Mouse (Mus musculus) neural tube, embryonic 14.5 days (tissue): ENCODE measurements around the gene Clta. TPM values are rescaled to one million over a fixed set of nuclear protein-coding genes. Genes with fewer than 3 reads are reported as not detected.

Experiments
- ATAC-seq: fragments of 200-750 bp; cut with Nextera tagmentation; 2 replicates; pipeline ENCODE4 v1.8.0; 2017; ENCODE audit warnings: low read depth, mild to moderate bottlenecking, moderate TSS enrichment, moderate library complexity
- H3K27ac ChIP-seq: fragments of 300-500 bp; sonication (generic); 2 replicates; pipeline ENCODE4 v1.5.1; 2014; ENCODE audit warnings: low read depth, mild to moderate bottlenecking, control low read depth, low read length, moderate library complexity, mixed read lengths
- H3K27me3 ChIP-seq: fragments of 300-500 bp; sonication (generic); 2 replicates; pipeline ENCODE4 v1.6.1; 2014; ENCODE audit warnings: low read length; ENCODE audit not compliant: control insufficient read depth, insufficient read depth
- H3K36me3 ChIP-seq: fragments of 300-500 bp; sonication (generic); 2 replicates; pipeline ENCODE4 v1.6.1; 2014; ENCODE audit warnings: low read length, mixed read lengths; ENCODE audit not compliant: control insufficient read depth, insufficient read depth
- H3K4me1 ChIP-seq: fragments of 300-500 bp; sonication (generic); 2 replicates; pipeline ENCODE4 v1.6.1; 2014; ENCODE audit warnings: low read length; ENCODE audit not compliant: control insufficient read depth, insufficient read depth
- H3K4me2 ChIP-seq: fragments of 300-500 bp; sonication (generic); 2 replicates; pipeline ENCODE4 v1.6.1; 2014; ENCODE audit warnings: mild to moderate bottlenecking, low read depth, low read length, control low read depth
- H3K4me3 ChIP-seq: fragments of 300-500 bp; sonication (generic); 2 replicates; pipeline ENCODE4 v1.5.1; 2014; ENCODE audit warnings: low read depth, low read length, control low read depth, mixed read lengths
- H3K9ac ChIP-seq: fragments of 300-500 bp; sonication (generic); replicated peaks from 2 replicates; pipeline ENCODE4 v1.6.1; 2014; ENCODE audit warnings: low read depth, mild to moderate bottlenecking, control low read depth, low read length, mixed read lengths
- H3K9me3 ChIP-seq: fragments of 300-500 bp; sonication (generic); 2 replicates; pipeline ENCODE4 v1.6.1; 2016; ENCODE audit warnings: low read length; ENCODE audit not compliant: control insufficient read depth
- WGBS: fragments of 180-500 bp; shearing (Covaris S2); extraction: QIAGEN DNeasy Blood & Tissue Kit; methylation state at CpG from one replicate; pipeline ENCODE4 v1.1.7; 2014; 5-methylcytosine and 5-hydroxymethylcytosine counted together
- polyA plus RNA-seq: library from polyadenylated mRNA; unstranded; fragments of >200 nt; fragmentation: Nextera tagmentation; extraction: Ambion mirVana; gene quantifications from 2 replicates; pipeline ENCODE4 v1.2.1, GENCODE M21; 2014

The Clta gene
- polyA plus RNA-seq, 1 experiment from 2014 or later = 349 TPM

- H3K9ac ChIP-seq = 0 out of 2 replicates have a peak overlapping the region, but pooled peaks have one; percentile 28
- H3K4me1 ChIP-seq = peaks cover 11% of the 10 kb centered on the region
- no peaks in the 10 kb centered on the region for H3K36me3 ChIP-seq
- no peak overlapping the region for H3K4me3 ChIP-seq
- H3K27ac ChIP-seq = peak overlapping the region; percentile 4
- H3K4me2 ChIP-seq = no peak overlapping the region
- WGBS = 17% methylated on average over 17 of the region's 17 CpGs
- ATAC-seq = peak; percentile 28; the same call in 1 of the 2 replicates
- no peaks in the 10 kb centered on the region for H3K9me3 ChIP-seq
- no peaks in the 10 kb centered on the region for H3K27me3 ChIP-seq
These were observed 25.5 kb upstream of the Clta start for GRCm38 (mm10) chr4:43978521-43979443.

GRCm38 (mm10) chr4:43979746-43980145 is 24.5 kb upstream of the Clta start:
- WGBS = 56% methylated on average over 3 of the region's 3 CpGs
- H3K9me3 ChIP-seq = no peaks in the 10 kb centered on the region
- H3K27ac ChIP-seq = no peak overlapping the region
- peaks cover 11% of the 10 kb centered on the region for H3K4me1 ChIP-seq
- peak; percentile 30; the same call in 1 of the 2 replicates for ATAC-seq
- no peaks in the 10 kb centered on the region for H3K27me3 ChIP-seq
- no peaks in the 10 kb centered on the region for H3K36me3 ChIP-seq
- H3K9ac ChIP-seq = no peak overlapping the region
- no peak overlapping the region for H3K4me3 ChIP-seq
- H3K4me2 ChIP-seq = no peak overlapping the region

- no peak overlapping the region for H3K27ac ChIP-seq
- no peak overlapping the region for H3K9ac ChIP-seq
- no peak overlapping the region for H3K4me3 ChIP-seq
- H3K4me1 ChIP-seq = peaks cover 11% of the 10 kb centered on the region
- H3K4me2 ChIP-seq = no peak overlapping the region
- ATAC-seq = no peak
- no peaks in the 10 kb centered on the region for H3K36me3 ChIP-seq
- H3K9me3 ChIP-seq = no peaks in the 10 kb centered on the region
- no peaks in the 10 kb centered on the region for H3K27me3 ChIP-seq
- 85% methylated on average over 4 of the region's 4 CpGs for WGBS
These were observed 24.0 kb upstream of the Clta start for GRCm38 (mm10) chr4:43980236-43980635.

GRCm38 (mm10) chr4:43980846-43981245 is 23.4 kb upstream of the Clta start:
- Histone ChIP-seq H3K9me3 (no peaks in the 10 kb centered on the region), H3K4me1 (peaks cover 11% of the 10 kb centered on the region), H3K36me3 (no peaks in the 10 kb centered on the region), H3K9ac (no peak overlapping the region), H3K4me3 (no peak overlapping the region), H3K27me3 (no peaks in the 10 kb centered on the region), H3K27ac (no peak overlapping the region), H3K4me2 (no peak overlapping the region)
- 94% methylated on average over 6 of the region's 6 CpGs for WGBS
- ATAC-seq = no peak

DNA sequence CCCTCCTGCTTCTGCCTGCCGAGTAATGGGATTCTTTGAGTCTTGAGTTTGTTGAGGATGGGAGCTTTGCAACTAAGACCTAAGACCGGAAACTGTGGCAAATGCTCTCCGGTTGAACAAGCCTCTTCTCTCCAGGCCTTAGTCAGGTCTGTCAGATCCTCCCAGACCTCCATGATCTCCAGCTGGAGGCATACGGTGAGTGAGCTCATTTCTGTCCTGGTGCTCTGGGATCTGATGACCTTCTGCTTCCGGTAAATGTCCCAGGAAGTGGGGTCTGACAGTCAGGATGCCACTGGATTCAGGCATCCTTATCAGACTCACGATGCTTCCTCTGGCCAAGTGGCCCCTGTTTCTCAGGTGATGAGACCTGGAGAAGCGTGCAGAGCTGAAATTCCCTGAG is 23.0 kb upstream of the Clta start:
- Histone ChIP-seq H3K27ac (no peak overlapping the region), H3K9me3 (no peaks in the 10 kb centered on the region), H3K4me1 (peaks cover 11% of the 10 kb centered on the region), H3K36me3 (no peaks in the 10 kb centered on the region), H3K4me3 (no peak overlapping the region), H3K9ac (no peak overlapping the region), H3K4me2 (no peak overlapping the region), H3K27me3 (no peaks in the 10 kb centered on the region)
- no peak for ATAC-seq
- 90% methylated on average over 7 of the region's 7 CpGs for WGBS

DNA sequence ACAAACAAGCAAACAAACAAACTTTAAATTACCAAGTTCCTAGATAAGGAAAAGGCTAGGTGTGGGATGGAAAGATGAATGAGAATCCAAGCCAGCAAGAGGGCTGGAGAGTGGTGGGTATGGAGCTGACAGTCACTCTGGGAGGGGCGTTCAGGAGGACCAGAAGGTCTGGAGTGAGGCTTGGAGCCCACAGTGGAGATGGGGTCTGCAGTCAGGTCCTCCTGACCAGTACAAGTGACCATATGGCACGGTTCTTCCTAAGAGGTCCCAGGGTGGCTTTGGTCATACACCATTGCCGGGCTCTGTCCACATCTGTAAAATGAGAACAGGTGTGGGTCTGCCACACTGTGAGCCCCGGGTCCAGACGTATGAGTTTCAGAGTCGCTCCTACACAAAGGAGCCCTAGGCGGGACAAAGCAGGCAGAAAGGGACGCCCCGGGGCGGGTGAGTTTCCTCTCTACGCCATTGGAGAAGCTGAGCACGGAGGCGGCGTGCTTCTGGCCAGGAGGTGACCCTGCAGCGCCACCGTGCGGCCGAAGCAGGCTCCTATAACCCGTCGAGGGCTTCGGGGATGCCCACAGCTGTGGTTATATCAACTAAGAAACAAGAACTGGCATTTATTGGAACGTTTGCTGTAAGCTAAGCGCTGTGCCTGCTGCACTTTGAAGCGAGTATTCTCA is 22.1 kb upstream of the Clta start:
- Histone ChIP-seq H3K36me3 (no peaks in the 10 kb centered on the region), H3K4me1 (peaks cover 11% of the 10 kb centered on the region), H3K4me3 (peak overlapping the region; percentile 26), H3K9ac (peak overlapping the region; percentile 55), H3K4me2 (peak overlapping the region; percentile 56), H3K9me3 (no peaks in the 10 kb centered on the region), H3K27me3 (no peaks in the 10 kb centered on the region), H3K27ac (no peak overlapping the region)
- WGBS = 2% methylated on average over 24 of the region's 24 CpGs
- peak; percentile 95 for ATAC-seq

DNA sequence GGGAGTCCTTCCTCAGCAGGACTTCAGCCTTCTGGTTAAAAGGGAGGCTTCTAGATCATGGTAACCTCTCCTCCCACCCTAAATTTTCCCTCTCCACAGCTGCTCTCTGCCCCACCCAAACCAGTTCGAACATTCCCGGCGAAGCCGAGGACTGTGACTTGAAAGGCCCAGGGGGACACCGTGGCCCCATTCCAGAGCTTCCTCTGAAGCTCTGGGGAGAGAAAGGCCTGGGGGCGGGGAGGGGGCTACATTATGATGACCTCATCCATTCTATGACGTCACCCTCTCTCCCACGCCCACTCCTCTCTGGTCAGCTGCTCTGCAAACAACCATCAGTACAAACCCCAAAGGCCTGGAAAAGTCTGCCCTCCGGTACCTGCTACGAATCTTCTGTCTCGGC is 21.1 kb upstream of the Clta start, which contains the start of gene Ccin:
Gene Ccin, plus strand, starts transcription at position 303 of the 400 bp plus-strand sequence.
- H3K36me3 ChIP-seq = no peaks in the 10 kb centered on the region
- no peaks in the 10 kb centered on the region for H3K27me3 ChIP-seq
- WGBS = 83% methylated on average over 11 of the region's 11 CpGs
- peaks cover 11% of the 10 kb centered on the region for H3K4me1 ChIP-seq
- H3K9me3 ChIP-seq = no peaks in the 10 kb centered on the region
- H3K4me3 ChIP-seq = peak within 1 kb of the TSS; percentile 26
- H3K9ac ChIP-seq = peak within 1 kb of the TSS; percentile 55
- no peak within 1 kb of the TSS for H3K27ac ChIP-seq
- no peak for ATAC-seq
- H3K4me2 ChIP-seq = peak within 1 kb of the TSS; percentile 56

DNA sequence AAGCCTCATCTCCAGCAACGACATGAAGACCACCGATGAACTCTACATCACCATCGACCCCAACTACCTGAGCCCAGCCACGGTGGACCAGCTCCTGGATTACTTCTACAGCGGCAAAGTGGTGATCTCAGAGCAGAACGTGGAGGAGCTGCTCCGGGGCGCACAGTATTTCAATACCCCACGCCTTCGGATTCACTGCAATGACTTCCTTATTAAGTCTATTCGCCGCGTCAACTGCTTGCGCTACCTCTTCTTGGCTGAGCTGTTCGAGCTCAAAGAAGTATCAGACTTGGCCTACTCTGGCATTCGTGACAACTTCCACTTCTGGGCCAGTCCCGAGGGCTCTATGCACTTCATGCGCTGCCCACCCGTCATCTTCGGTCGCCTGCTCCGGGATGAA is 20.5 kb upstream of the Clta start:
- no peaks in the 10 kb centered on the region for H3K27me3 ChIP-seq
- no peak for ATAC-seq
- 94% methylated on average over 22 of the region's 22 CpGs for WGBS
- peaks cover 6% of the 10 kb centered on the region for H3K4me1 ChIP-seq
- no peaks in the 10 kb centered on the region for H3K36me3 ChIP-seq
- no peak overlapping the region for H3K27ac ChIP-seq
- no peak overlapping the region for H3K9ac ChIP-seq
- no peaks in the 10 kb centered on the region for H3K9me3 ChIP-seq
- no peak overlapping the region for H3K4me3 ChIP-seq
- no peak overlapping the region for H3K4me2 ChIP-seq

- Histone ChIP-seq H3K27ac (no peak overlapping the region), H3K4me1 (no peaks in the 10 kb centered on the region; the same call in 1 of the 2 replicates), H3K4me2 (no peak overlapping the region), H3K27me3 (no peaks in the 10 kb centered on the region), H3K4me3 (no peak overlapping the region), H3K9me3 (no peaks in the 10 kb centered on the region), H3K9ac (no peak overlapping the region), H3K36me3 (no peaks in the 10 kb centered on the region)
- no peak for ATAC-seq
- WGBS = 91% methylated on average over 19 of the region's 19 CpGs
These were observed 19.9 kb upstream of the Clta start for GRCm38 (mm10) chr4:43984326-43984725.
